Mouse (Mus musculus): ENCODE measurements at regions not wholly inside any gene's neighbourhood (a gene's known extent, or its start where the extent isn't known, plus 50 kb on each side); places are given as distances from the start of the nearest gene placed in this dataset.

GRCm38 (mm10) chr9:35350046-35350552 lies 70.8 kb upstream of the Cdon start:
- TF ChIP-seq POLR2A (IDR thresholded peaks at IDR 0.05; ENCODE audit: low read depth, low read length) (no peak), CTCF (IDR thresholded peaks at IDR 0.05; ENCODE audit: borderline replicate concordance, insufficient read depth, low read length) (no peak)
